Mouse (Mus musculus): ENCODE results near the gene Cdc42ep3. TPM values are rescaled to one million over a fixed set of nuclear protein-coding genes. Genes with fewer than 3 reads are reported as not detected.

The Cdc42ep3 gene
- total and polyA plus RNA-seq, 3 experiments: 3.9 to 30.8 (median 7.6) TPM

GRCm38 (mm10) chr17:79303744-79304497 is 51.0 kb downstream of the Cdc42ep3 start:
- no peaks in the 10 kb centered on the region for H3K79me2 ChIP-seq (replicated peaks; ENCODE audit: control insufficient read depth, extremely low read depth, insufficient read depth, poor library complexity, severe bottlenecking)
- H3K4me1 ChIP-seq (ENCODE audit: control insufficient read depth in 1 of 2, insufficient read depth in 2 of 2): peaks cover 1 to 12% of the 10 kb centered on the region in 2 experiments
- no peaks in the 10 kb centered on the region for H3K9me3 ChIP-seq (replicated peaks; ENCODE audit: low read length)
- no peak overlapping the region for H3K27ac ChIP-seq (ENCODE audit: insufficient read depth, low read depth)
- no peak for TF ChIP-seq USF1 (IDR thresholded peaks at IDR 0.05; ENCODE audit: low read depth, low read length)
- no peak for TF ChIP-seq BHLHE40 (IDR thresholded peaks at IDR 0.05; ENCODE audit: low read depth, low read length)
- no peak for TF ChIP-seq HCFC1 (IDR thresholded peaks at IDR 0.05; ENCODE audit: low read depth, low read length)
- TF ChIP-seq USF2 (conservative IDR thresholded peaks at IDR 0.05; ENCODE audit: low read depth, low read length): no peak
- TF ChIP-seq SIN3A (IDR thresholded peaks at IDR 0.05; ENCODE audit: low read length): no peak
- TF ChIP-seq GABPA (IDR thresholded peaks at IDR 0.05; ENCODE audit: insufficient replicate concordance, low read depth, low read length): no peak
- TF ChIP-seq MAZ (IDR thresholded peaks at IDR 0.05; ENCODE audit: low read depth, low read length): no peak
- no peak for TF ChIP-seq ZMIZ1 (IDR thresholded peaks at IDR 0.05; ENCODE audit: low read depth, low read length)
- TF ChIP-seq CHD2 (IDR thresholded peaks at IDR 0.05; ENCODE audit: low read length): no peak
- no peak for TF ChIP-seq MAFK (IDR thresholded peaks at IDR 0.05; ENCODE audit: insufficient replicate concordance, low read length)
- TF ChIP-seq IRF4 (IDR thresholded peaks at IDR 0.05; ENCODE audit: low read depth, low read length): no peak
- TF ChIP-seq NRF1 (IDR thresholded peaks at IDR 0.05; ENCODE audit: low read depth, low read length): no peak
- no peak for TF ChIP-seq MEF2A (IDR thresholded peaks at IDR 0.05; ENCODE audit: borderline replicate concordance, low read depth, low read length)
- in situ Hi-C loops (cut with MboI; ENCODE audit: low pct_ligation_motif_present, low pct_unique_long_range_greater_than_20kb, low sequenced_read_pairs) (no loop called here), dilution Hi-C loops (cut with MboI; ENCODE audit: extremely low pct_ligation_motif_present, extremely low pct_unique_long_range_greater_than_20kb, low sequenced_read_pairs) (no loop called here)
- no peak for DNase-seq (ENCODE audit: extremely low read depth)
- no peak overlapping the region for H3K9ac ChIP-seq (ENCODE audit: insufficient read depth, low read depth)
- H3K36me3 ChIP-seq (replicated peaks in 1 of 2; ENCODE audit: control insufficient read depth in 1 of 2, insufficient read depth in 1 of 2, low read length in 1 of 2): no peaks in the 10 kb centered on the region
- no peak overlapping the region for H3K4me3 ChIP-seq (replicated peaks in 1 of 3; ENCODE audit: low read depth in 2 of 3, low read length in 2 of 3, poor library complexity in 1 of 3)
- H3K4me2 ChIP-seq (ENCODE audit: insufficient read depth, low read depth, poor library complexity, severe bottlenecking): no peak overlapping the region
- no peaks in the 10 kb centered on the region for H3K27me3 ChIP-seq (replicated peaks)

- no peak for DNase-seq (ENCODE audit: extremely low read depth)
- TF ChIP-seq HCFC1 (IDR thresholded peaks at IDR 0.05; ENCODE audit: low read depth, low read length) (no peak), ZKSCAN1 (IDR thresholded peaks at IDR 0.05; ENCODE audit: borderline replicate concordance, low read depth, low read length) (no peak), JUND (conservative IDR thresholded peaks at IDR 0.05; ENCODE audit: low read depth, low read length) (no peak), MXI1 (IDR thresholded peaks at IDR 0.05; ENCODE audit: low read depth, low read length) (no peak), CHD1 (IDR thresholded peaks at IDR 0.05; ENCODE audit: low read depth, low read length) (no peak), EP300 (IDR thresholded peaks at IDR 0.05; ENCODE audit: low read length) (no peak), NELFE (IDR thresholded peaks at IDR 0.05; ENCODE audit: low read depth, low read length) (no peak), KAT2A (IDR thresholded peaks at IDR 0.05; ENCODE audit: insufficient replicate concordance, low read length) (no peak), PAX5 (IDR thresholded peaks at IDR 0.05; ENCODE audit: low read length) (no peak), CHD2 (IDR thresholded peaks at IDR 0.05; ENCODE audit: low read length) (no peak), MAX (IDR thresholded peaks at IDR 0.05; ENCODE audit: low read length) (no peak), BHLHE40 (IDR thresholded peaks at IDR 0.05; ENCODE audit: low read depth, low read length) (no peak), MEF2A (IDR thresholded peaks at IDR 0.05; ENCODE audit: borderline replicate concordance, low read depth, low read length) (no peak)
- H3K9me3 ChIP-seq (replicated peaks; ENCODE audit: low read length): no peaks in the 10 kb centered on the region
- H3K4me2 ChIP-seq (ENCODE audit: insufficient read depth, low read depth, poor library complexity, severe bottlenecking): no peak overlapping the region
- H3K9ac ChIP-seq (ENCODE audit: insufficient read depth, low read depth): no peak overlapping the region
- H3K27me3 ChIP-seq (replicated peaks): no peaks in the 10 kb centered on the region
- no peaks in the 10 kb centered on the region for H3K79me2 ChIP-seq (replicated peaks; ENCODE audit: control insufficient read depth, extremely low read depth, insufficient read depth, poor library complexity, severe bottlenecking)
- in situ Hi-C loops (cut with MboI; ENCODE audit: low pct_ligation_motif_present, low pct_unique_long_range_greater_than_20kb, low sequenced_read_pairs): no loop called here
- dilution Hi-C loops (cut with MboI; ENCODE audit: extremely low pct_ligation_motif_present, extremely low pct_unique_long_range_greater_than_20kb, low sequenced_read_pairs): no loop called here
- no peak overlapping the region for H3K27ac ChIP-seq (ENCODE audit: insufficient read depth, low read depth)
- H3K4me1 ChIP-seq (ENCODE audit: control insufficient read depth in 1 of 2, insufficient read depth in 2 of 2): peaks cover 5 to 19% of the 10 kb centered on the region in 2 experiments
- no peak overlapping the region for H3K4me3 ChIP-seq (replicated peaks in 1 of 3; ENCODE audit: low read depth in 2 of 3, low read length in 2 of 3, poor library complexity in 1 of 3)
- H3K36me3 ChIP-seq (replicated peaks in 1 of 2; ENCODE audit: control insufficient read depth in 1 of 2, insufficient read depth in 1 of 2, low read length in 1 of 2): no peaks in the 10 kb centered on the region
Observed at GRCm38 (mm10) chr17:79303238-79303637, 51.7 kb downstream of the Cdc42ep3 start.
